Mouse (Mus musculus) neural tube, embryonic 13.5 days (tissue): Measurements from ENCODE around the gene Pik3r4. TPM values are rescaled to one million over a fixed set of nuclear protein-coding genes. Genes with fewer than 3 reads are reported as not detected.

Experiments
- ATAC-seq: fragments of 200-750 bp; cut with Nextera tagmentation; 2 replicates; pipeline ENCODE4 v1.8.0; 2017; ENCODE audit warnings: low read depth, mild to moderate bottlenecking, moderate TSS enrichment, moderate library complexity
- H3K27ac ChIP-seq: fragments of 300-500 bp; sonication (generic); replicated peaks from 2 replicates; pipeline ENCODE4 v1.5.1; 2015; ENCODE audit warnings: moderate library complexity, mild to moderate bottlenecking, inconsistent platforms
- H3K27me3 ChIP-seq: fragments of 300-500 bp; sonication (generic); 2 replicates; pipeline ENCODE4 v1.6.1; 2015; ENCODE audit warnings: mild to moderate bottlenecking, inconsistent platforms
- H3K36me3 ChIP-seq: fragments of 300-500 bp; sonication (generic); 2 replicates; pipeline ENCODE4 v1.6.1; 2015; ENCODE audit warnings: mild to moderate bottlenecking, inconsistent platforms
- H3K4me1 ChIP-seq: fragments of 300-500 bp; sonication (generic); replicated peaks from 2 replicates; pipeline ENCODE4 v1.6.1; 2015; ENCODE audit warnings: inconsistent platforms
- H3K4me2 ChIP-seq: fragments of 300-500 bp; sonication (generic); 2 replicates; pipeline ENCODE4 v1.6.1; 2015; ENCODE audit warnings: inconsistent platforms, mild to moderate bottlenecking, moderate library complexity
- H3K4me3 ChIP-seq: fragments of 300-500 bp; sonication (generic); 2 replicates; pipeline ENCODE4 v1.5.1; 2015; ENCODE audit warnings: mild to moderate bottlenecking, inconsistent platforms
- H3K9ac ChIP-seq: fragments of 300-500 bp; sonication (generic); 2 replicates; pipeline ENCODE4 v1.6.1; 2015; ENCODE audit warnings: moderate library complexity, mild to moderate bottlenecking, inconsistent platforms
- H3K9me3 ChIP-seq: fragments of 300-500 bp; sonication (generic); 2 replicates; pipeline ENCODE4 v1.6.1; 2016; ENCODE audit warnings: inconsistent platforms
- WGBS: fragments of 180-500 bp; shearing (Covaris S2); methylation state at CpG from one replicate; pipeline ENCODE4 v1.1.7; 2015; 5-methylcytosine and 5-hydroxymethylcytosine counted together
- polyA plus RNA-seq: library from polyadenylated mRNA; unstranded; fragments of >200 nt; fragmentation: Nextera tagmentation; extraction: Ambion mirVana; gene quantifications from 2 replicates; pipeline ENCODE4 v1.2.1, GENCODE M21; 2015

Gene Pik3r4
- polyA plus RNA-seq, 1 experiment from 2014 or later, result 19.4 TPM

GRCm38 (mm10) chr9:105701966-105702365, 59.2 kb downstream of the Pik3r4 start:
- Histone ChIP-seq H3K36me3 (no peaks in the 10 kb centered on the region), H3K27me3 (no peaks in the 10 kb centered on the region), H3K4me2 (no peak overlapping the region), H3K4me3 (no peak overlapping the region), H3K4me1 (peaks cover 32% of the 10 kb centered on the region), H3K27ac (no peak overlapping the region), H3K9me3 (no peaks in the 10 kb centered on the region), H3K9ac (no peak overlapping the region)
- ATAC-seq, result no peak
- WGBS, result 58% methylated on average over 9 of the region's 9 CpGs

- Histone ChIP-seq H3K36me3 (no peaks in the 10 kb centered on the region), H3K4me3 (no peak overlapping the region), H3K4me1 (peaks cover 12% of the 10 kb centered on the region), H3K9me3 (no peaks in the 10 kb centered on the region), H3K27ac (no peak overlapping the region), H3K9ac (no peak overlapping the region), H3K4me2 (no peak overlapping the region), H3K27me3 (no peaks in the 10 kb centered on the region)
- 0 out of 2 replicates have a peak, but pooled peaks have one; percentile 8 for ATAC-seq
- WGBS, result 63% methylated on average over 16 of the region's 16 CpGs
Measured at GRCm38 (mm10) chr9:105704226-105704932, 61.6 kb downstream of the Pik3r4 start.

- 96% methylated on average over 1 of the region's 1 CpGs for WGBS
- H3K9me3 ChIP-seq, result no peaks in the 10 kb centered on the region
- ATAC-seq, result no peak
Measured at GRCm38 (mm10) chr9:105705011-105705410, 62.2 kb downstream of the Pik3r4 start.

GRCm38 (mm10) chr9:105712049-105712448, 69.3 kb downstream of the Pik3r4 start:
- no peak for ATAC-seq
- WGBS, result 90% methylated on average over 3 of the region's 3 CpGs

More at GRCm38 (mm10) chr9:105705011-105705410, 62.2 kb downstream of the Pik3r4 start:
- Histone ChIP-seq H3K4me2 (no peak overlapping the region), H3K36me3 (no peaks in the 10 kb centered on the region), H3K27me3 (no peaks in the 10 kb centered on the region), H3K27ac (no peak overlapping the region), H3K4me3 (no peak overlapping the region), H3K4me1 (peaks cover 12% of the 10 kb centered on the region), H3K9ac (no peak overlapping the region)

GRCm38 (mm10) chr9:105719367-105719766, 76.6 kb downstream of the Pik3r4 start:
- ATAC-seq, result no peak
- H3K9me3 ChIP-seq, result no peaks in the 10 kb centered on the region

More at GRCm38 (mm10) chr9:105712049-105712448, 69.3 kb downstream of the Pik3r4 start:
- Histone ChIP-seq H3K27me3 (no peaks in the 10 kb centered on the region), H3K9ac (no peak overlapping the region), H3K4me2 (no peak overlapping the region), H3K36me3 (no peaks in the 10 kb centered on the region), H3K4me1 (no peaks in the 10 kb centered on the region), H3K9me3 (no peaks in the 10 kb centered on the region), H3K27ac (no peak overlapping the region), H3K4me3 (no peak overlapping the region)

GRCm38 (mm10) chr9:105719851-105720395, 77.1 kb downstream of the Pik3r4 start:
- Histone ChIP-seq H3K27me3 (no peaks in the 10 kb centered on the region), H3K9ac (no peak overlapping the region), H3K4me1 (peaks cover 5% of the 10 kb centered on the region; the same call in 1 of the 2 replicates), H3K4me2 (no peak overlapping the region), H3K4me3 (no peak overlapping the region), H3K27ac (no peak overlapping the region), H3K9me3 (no peaks in the 10 kb centered on the region), H3K36me3 (no peaks in the 10 kb centered on the region)
- no peak for ATAC-seq
- 45% methylated on average over 5 of the region's 5 CpGs for WGBS

More at GRCm38 (mm10) chr9:105719367-105719766, 76.6 kb downstream of the Pik3r4 start:
- no peak overlapping the region for H3K27ac ChIP-seq
- no peaks in the 10 kb centered on the region for H3K27me3 ChIP-seq
- H3K9ac ChIP-seq, result no peak overlapping the region
- peaks cover 5% of the 10 kb centered on the region; the same call in 1 of the 2 replicates for H3K4me1 ChIP-seq
- 79% methylated on average over 7 of the region's 7 CpGs for WGBS
- H3K4me2 ChIP-seq, result no peak overlapping the region
- no peak overlapping the region for H3K4me3 ChIP-seq
- no peaks in the 10 kb centered on the region for H3K36me3 ChIP-seq

- H3K9me3 ChIP-seq, result no peaks in the 10 kb centered on the region
- no peak for ATAC-seq
- no peak overlapping the region for H3K4me3 ChIP-seq
- no peak overlapping the region for H3K9ac ChIP-seq
- no peak overlapping the region for H3K4me2 ChIP-seq
- H3K36me3 ChIP-seq, result no peaks in the 10 kb centered on the region
- H3K27ac ChIP-seq, result no peak overlapping the region
- WGBS, result 75% methylated on average over 4 of the region's 4 CpGs
- peaks cover 5% of the 10 kb centered on the region; the same call in 1 of the 2 replicates for H3K4me1 ChIP-seq
- no peaks in the 10 kb centered on the region for H3K27me3 ChIP-seq
Measured at GRCm38 (mm10) chr9:105720430-105720829, 77.7 kb downstream of the Pik3r4 start.

- H3K9ac ChIP-seq, result no peak overlapping the region
- H3K4me2 ChIP-seq, result no peak overlapping the region
- no peaks in the 10 kb centered on the region for H3K36me3 ChIP-seq
- ATAC-seq, result no peak
- no peak overlapping the region for H3K4me3 ChIP-seq
- WGBS, result 53% methylated on average over 7 of the region's 7 CpGs
- no peak overlapping the region for H3K27ac ChIP-seq
- H3K9me3 ChIP-seq, result no peaks in the 10 kb centered on the region
- no peaks in the 10 kb centered on the region for H3K27me3 ChIP-seq
- peaks cover 30% of the 10 kb centered on the region for H3K4me1 ChIP-seq
Measured at GRCm38 (mm10) chr9:105731976-105732375, 89.2 kb downstream of the Pik3r4 start.

- H3K27me3 ChIP-seq, result no peaks in the 10 kb centered on the region
- no peak overlapping the region for H3K27ac ChIP-seq
- H3K9me3 ChIP-seq, result no peaks in the 10 kb centered on the region
- H3K4me3 ChIP-seq, result no peak overlapping the region
- no peak for ATAC-seq
- H3K9ac ChIP-seq, result no peak overlapping the region
- no peaks in the 10 kb centered on the region for H3K36me3 ChIP-seq
- no peak overlapping the region for H3K4me2 ChIP-seq
- H3K4me1 ChIP-seq, result peaks cover 37% of the 10 kb centered on the region
- 55% methylated on average over 2 of the region's 2 CpGs for WGBS
Measured at GRCm38 (mm10) chr9:105734651-105735050, 91.9 kb downstream of the Pik3r4 start.

- H3K4me3 ChIP-seq, result no peak overlapping the region
- H3K36me3 ChIP-seq, result no peaks in the 10 kb centered on the region
- H3K4me1 ChIP-seq, result peaks cover 37% of the 10 kb centered on the region
- H3K4me2 ChIP-seq, result no peak overlapping the region
- peak overlapping the region; percentile 15; the same call in 1 of the 2 replicates for H3K27ac ChIP-seq
- H3K9ac ChIP-seq, result no peak overlapping the region
- H3K27me3 ChIP-seq, result no peaks in the 10 kb centered on the region
- no peak for ATAC-seq
- no peaks in the 10 kb centered on the region for H3K9me3 ChIP-seq
- WGBS, result 46% methylated on average over 5 of the region's 5 CpGs
Measured at GRCm38 (mm10) chr9:105735195-105735594, 92.4 kb downstream of the Pik3r4 start.
